Mouse (Mus musculus): ENCODE results near the gene Tada2a.

DNA sequence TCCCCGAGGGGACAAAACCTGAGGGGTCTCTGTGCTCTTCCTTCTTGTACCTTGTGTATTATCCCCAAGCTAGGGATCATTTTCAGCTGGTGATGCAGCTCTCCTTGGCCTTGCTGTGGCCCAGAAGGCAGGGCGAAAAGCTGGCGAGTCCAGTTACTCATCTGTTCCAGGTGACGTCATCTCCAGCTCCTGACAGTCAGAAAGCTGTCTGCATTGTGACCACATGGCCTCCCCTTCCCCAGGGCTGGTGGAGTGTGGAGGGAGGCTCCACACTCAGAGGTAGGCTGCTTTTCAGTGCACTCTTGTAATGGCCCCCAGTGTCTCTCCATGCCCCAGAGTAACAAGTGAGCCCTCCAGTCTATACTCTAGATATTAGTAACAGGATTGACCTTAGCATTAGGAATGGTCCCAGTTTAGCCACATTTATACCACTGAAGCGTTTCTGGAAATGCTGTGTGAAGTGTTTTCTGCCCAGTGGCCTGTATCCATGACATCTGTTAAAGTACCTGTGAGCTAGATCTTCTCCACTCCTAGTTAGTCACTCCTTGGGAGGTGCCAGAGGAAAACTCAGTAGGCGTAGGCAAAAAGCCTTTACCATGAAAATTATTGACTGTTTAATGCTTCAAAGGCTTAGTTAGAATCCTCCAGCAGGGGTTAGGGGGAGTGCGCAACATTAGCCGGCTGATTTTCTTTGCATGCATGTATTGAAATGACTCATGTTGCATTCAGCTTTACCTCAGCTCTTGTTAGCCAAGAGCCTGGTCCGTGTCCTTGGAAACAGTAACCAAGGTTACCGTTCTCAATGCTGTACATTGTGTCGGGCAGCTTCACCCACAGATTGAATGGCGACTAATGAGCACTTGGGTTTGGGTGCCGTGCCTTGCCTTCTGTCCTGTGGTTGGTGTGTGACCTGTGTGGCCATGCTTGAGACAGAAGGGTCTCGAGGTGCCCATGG is 86.3 kb downstream of the Tada2a start:
- TF ChIP-seq POLR2A (IDR thresholded peaks at IDR 0.05; ENCODE audit: borderline replicate concordance, extremely low read depth, insufficient read depth, insufficient read length, poor library complexity, severe bottlenecking) (no peak), CTCF (IDR thresholded peaks at IDR 0.05; ENCODE audit: borderline replicate concordance, extremely low read depth, insufficient read depth, insufficient read length) (peak; percentile 7; the same call in 1 of the 2 replicates)

Data from brain, embryonic 14.5 days (tissue).